In genomic region chr3:132931526-132931925, GRCm38 (mm10) we compare ENCODE assay signal across 25 mouse cellular contexts. TPM values are rescaled to one million over a fixed set of nuclear protein-coding genes. Genes with fewer than 3 reads are reported as not detected.
DNase-seq lines count a peak whose midpoint lies in the region; ATAC-seq and TF ChIP-seq lines count a peak whose summit lies in the region.
"Had no signal": no experiment of that assay in that cellular context is flagged by ENCODE, and none has a peak within 500 bp of the region (broad histone marks: within the 10 kb centered on the region; RNA-seq: fewer than 3 reads in every experiment).

No protein-coding gene starts in this region.

- peaks cover 22% of the 10 kb centered on the region for H3K4me1 ChIP-seq in heart, embryonic 12.5 days (replicated peaks)
- peaks cover 15% of the 10 kb centered on the region; the same call in 1 of the 2 replicates for H3K4me1 ChIP-seq in lung, postnatal 0 days (ENCODE audit: insufficient read depth, low read depth, low read length)

- H3K36me3 ChIP-seq in heart, embryonic 12.5 days, result no peaks in the 10 kb centered on the region
- H3K36me3 ChIP-seq in lung, postnatal 0 days (ENCODE audit: insufficient read depth, low read length), result no peaks in the 10 kb centered on the region
- H3K36me3 ChIP-seq: G1E had no signal

- no peak for TF ChIP-seq EP300 in lung, postnatal 0 days (IDR thresholded peaks at IDR 0.05)

- TF ChIP-seq CTCF in lung, postnatal 0 days (IDR thresholded peaks at IDR 0.05), result no peak

- no peak overlapping the region for H3K4me3 ChIP-seq in heart, embryonic 12.5 days
- H3K4me3 ChIP-seq in lung, postnatal 0 days (ENCODE audit: low read depth, low read length), result no peak overlapping the region

- intact Hi-C loops in left cerebral cortex, postnatal 14 days (cut with DNase I), result no loop called here

- no peak overlapping the region for H3K27ac ChIP-seq in heart, embryonic 12.5 days (ENCODE audit: poor library complexity, severe bottlenecking)
- no peak overlapping the region for H3K27ac ChIP-seq in lung, postnatal 0 days (ENCODE audit: low read length)

- H3K9ac ChIP-seq in heart, embryonic 12.5 days, result no peak overlapping the region
- H3K9ac ChIP-seq in lung, postnatal 0 days (replicated peaks; ENCODE audit: low read depth), result no peak overlapping the region

- ATAC-seq in heart, embryonic 12.5 days (ENCODE audit: insufficient number of reproducible peaks, low FRiP score), result no peak
- no peak for ATAC-seq in lung, postnatal 0 days
- ATAC-seq in erythroblast, adult 5-6 weeks (replicated peaks; ENCODE audit: low FRiP score, poor library complexity, severe bottlenecking), result no peak
- ATAC-seq: activated CD4-positive, CD25-positive, alpha-beta regulatory T cell, adult 4 months; CD4-positive, CD25-positive, alpha-beta regulatory T cell, adult 4 months; Patski had no signal

- no peaks in the 10 kb centered on the region for H3K27me3 ChIP-seq in heart, embryonic 12.5 days (replicated peaks)
- H3K27me3 ChIP-seq in lung, postnatal 0 days (replicated peaks; ENCODE audit: insufficient read depth, low read length), result no peaks in the 10 kb centered on the region
- H3K27me3 ChIP-seq: CH12.LX, Patski had no signal

- H3K9me3 ChIP-seq in heart, embryonic 12.5 days (replicated peaks), result no peaks in the 10 kb centered on the region
- H3K9me3 ChIP-seq in lung, postnatal 0 days (ENCODE audit: low read length), result no peaks in the 10 kb centered on the region
- H3K9me3 ChIP-seq: G1E had no signal

- WGBS in heart, embryonic 12.5 days, result 81% methylated on average over 4 of the region's 4 CpGs
- 67% methylated on average over 4 of the region's 4 CpGs for WGBS in lung, postnatal 0 days

- peak; percentile 28 for DNase-seq in heart, adult 11 months
- peak; percentile 52 for DNase-seq in lung, postnatal 0 days (ENCODE audit: low spot score)
- no peak for DNase-seq in lung, postnatal 10 days
- DNase-seq in 3T3-L1 (ENCODE audit: low read depth, low spot score) (peak; percentile 20), NIH3T3 (ENCODE audit: low read depth) (peak; percentile 71)
- no peak for DNase-seq in left cerebral cortex, postnatal 14 days (ENCODE audit: low spot score in 2 of 2)
- DNase-seq: adrenal gland, adult 2 months; adrenal gland, adult 8-10 months; adrenal gland, postnatal 10 days; adrenal gland, postnatal 14 days; adrenal gland, postnatal 25 days; adrenal gland, postnatal 36 days; B cell, adult 2 months; cerebellum, adult 11 months; cerebellum, adult 11-12 months; cerebellum, adult 18-20 months; cerebellum, adult 2 months had no signal

- H3K4me2 ChIP-seq in heart, embryonic 12.5 days, result no peak overlapping the region
- no peak overlapping the region for H3K4me2 ChIP-seq in lung, postnatal 0 days (replicated peaks; ENCODE audit: low read depth, low read length)

RNA-seq across cellular contexts. Expression of gene Npnt, which starts 18.6 kb away (rescaled TPM):
- 23.7 and 25.1 TPM in 2 replicates for polyA plus RNA-seq in heart, embryonic 12.5 days (2016; fragmentation: Nextera tagmentation; extraction: Ambion mirVana)
- 298 and 352 TPM in 2 replicates for polyA plus RNA-seq in lung, postnatal 0 days (2015; fragmentation: Nextera tagmentation; extraction: Ambion mirVana)
- not detected in 2 replicates for total RNA-seq in erythroblast, adult 5-6 weeks (2015; ENCODE audit: low replicate concordance)
- total RNA-seq in erythroblast, adult 5-6 weeks (2017; ENCODE audit: low replicate concordance), result not detected in 2 replicates
- 10 to 100 TPM; 65.7 to 90.7 TPM for total RNA-seq in left cerebral cortex, postnatal 14 days (2021)
- total RNA-seq: MEL had no signal
- polyA plus RNA-seq: G1E had no signal

Comparison
In these comparisons a context has a peak if more than half of its experiments do, and no peak if none do; other contexts are left out.
1. DNase-seq: peak in heart, adult 11 months (single experiment), lung, postnatal 0 days (single experiment), 3T3-L1 (single experiment) and NIH3T3 (single experiment); none in lung, postnatal 10 days (single experiment) and left cerebral cortex, postnatal 14 days (0 of 2).
2. RNA of gene Npnt, which starts 18.6 kb away (total RNA-seq): 65.7 to 90.7 TPM in left cerebral cortex, postnatal 14 days; not detected in erythroblast, adult 5-6 weeks; every median in the first group is over 10 times any median in the second.